8 mouse cellular contexts compared by ENCODE assay signal in the genomic region with DNA sequence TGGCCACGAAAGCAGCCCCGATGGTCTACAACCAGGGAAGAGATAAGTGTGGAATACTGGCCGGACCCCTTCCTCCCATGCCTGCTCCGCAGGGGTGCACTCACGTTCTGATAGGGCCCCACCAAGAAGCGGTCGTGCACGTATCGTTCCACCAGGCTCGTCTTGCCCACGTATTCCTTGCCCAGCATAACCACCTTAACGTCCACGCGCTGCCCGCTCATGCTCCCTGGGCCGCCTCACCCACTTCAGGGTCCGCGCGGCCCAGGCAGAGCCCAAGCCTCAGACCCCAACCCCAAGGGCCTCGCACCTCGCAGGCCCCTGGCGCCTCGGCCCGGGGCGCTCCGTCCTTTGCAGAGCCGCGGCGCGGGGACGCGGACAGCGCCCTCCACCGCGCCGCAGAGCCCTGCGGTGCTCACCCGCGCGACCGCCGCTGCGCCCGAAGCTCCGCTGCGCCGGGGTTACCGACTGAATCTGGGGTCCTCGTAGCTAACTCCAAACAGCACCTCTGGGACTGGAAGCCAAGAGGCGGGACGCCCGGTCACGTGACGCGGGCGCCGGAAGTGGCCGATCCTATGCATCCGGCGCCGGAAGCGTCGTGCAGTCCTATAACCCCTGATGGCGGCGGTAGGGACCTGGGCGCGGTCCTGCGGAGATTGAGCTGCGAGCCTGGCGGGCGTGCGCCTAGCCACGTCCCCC. TPM values are rescaled to one million over a fixed set of nuclear protein-coding genes. Genes with fewer than 3 reads are reported as not detected.
DNase-seq lines count a peak whose midpoint lies in the region; ATAC-seq and TF ChIP-seq lines count a peak whose summit lies in the region.

TSS of gene Rab24 (minus strand) at position 513 of the 696 bp plus-strand sequence.

- TF ChIP-seq RAD21 in MEL (IDR thresholded peaks at IDR 0.05; ENCODE audit: low read depth, low read length): no peak

- TF ChIP-seq EP300 in MEL (IDR thresholded peaks at IDR 0.05; ENCODE audit: low read depth in 1 of 2, low read length in 2 of 2): no peak

- peaks cover 0 to 15% of the 10 kb centered on the region in 2 experiments; a peak in 2 of 4 replicates for H3K4me1 ChIP-seq in MEL (ENCODE audit: control insufficient read depth in 1 of 2, insufficient read depth in 2 of 2, low read length in 2 of 2)
- peaks cover 12% of the 10 kb centered on the region; the same call in 1 of the 2 replicates for H3K4me1 ChIP-seq in cerebellum, adult 2 months (ENCODE audit: control insufficient read depth, insufficient read depth, low read length)
- peaks cover 12% of the 10 kb centered on the region; the same call in 1 of the 2 replicates for H3K4me1 ChIP-seq in forebrain, postnatal 0 days (ENCODE audit: insufficient read depth)
- peaks cover 22% of the 10 kb centered on the region for H3K4me1 ChIP-seq in lung, embryonic 16.5 days (replicated peaks; ENCODE audit: control insufficient read depth, insufficient read depth, low read length)
- H3K4me1 ChIP-seq in thymus, adult 2 months (replicated peaks; ENCODE audit: control insufficient read depth, insufficient read depth, low read length): peaks cover 20% of the 10 kb centered on the region

- H3K4me3 ChIP-seq in MEL (ENCODE audit: control insufficient read depth in 1 of 2, insufficient read depth in 1 of 2, low read depth in 2 of 2, low read length in 2 of 2): peak within 1 kb of the TSS; percentile 95 to 99
- peak within 1 kb of the TSS; percentile 68 for H3K4me3 ChIP-seq in cerebellum, adult 2 months (replicated peaks; ENCODE audit: insufficient read depth, low read depth, low read length)
- peak within 1 kb of the TSS; percentile 88 for H3K4me3 ChIP-seq in forebrain, postnatal 0 days (ENCODE audit: low read depth, low read length)
- H3K4me3 ChIP-seq in lung, embryonic 16.5 days (ENCODE audit: low read length): peak within 1 kb of the TSS; percentile 88
- peak within 1 kb of the TSS; percentile 76 for H3K4me3 ChIP-seq in thymus, adult 2 months (ENCODE audit: control insufficient read depth, insufficient read depth, low read length)

- peak within 1 kb of the TSS; percentile 90 for H3K4me2 ChIP-seq in forebrain, postnatal 0 days (ENCODE audit: low read depth)
- peak within 1 kb of the TSS; percentile 61 for H3K4me2 ChIP-seq in lung, embryonic 16.5 days (ENCODE audit: low read depth, low read length)

- H3K9ac ChIP-seq in MEL (ENCODE audit: control insufficient read depth, low read depth, low read length, poor library complexity, severe bottlenecking): peak within 1 kb of the TSS; percentile 96
- H3K9ac ChIP-seq in forebrain, postnatal 0 days: peak within 1 kb of the TSS; percentile 88
- H3K9ac ChIP-seq in lung, embryonic 16.5 days (ENCODE audit: low read length): peak within 1 kb of the TSS; percentile 98

- TF ChIP-seq POLR2A in MEL (IDR thresholded peaks at IDR 0.05; ENCODE audit: control insufficient read depth in 1 of 2, insufficient read depth in 1 of 2, low read depth in 1 of 2, low read length in 2 of 2, poor library complexity in 1 of 2): peak; percentile 68 to 89; a peak in 3 of 4 replicates
- TF ChIP-seq POLR2A in cerebellum, adult 2 months (IDR thresholded peaks at IDR 0.05; ENCODE audit: borderline replicate concordance, insufficient read depth, low read length): peak; percentile 83
- TF ChIP-seq POLR2A in thymus, adult 2 months (IDR thresholded peaks at IDR 0.05; ENCODE audit: control insufficient read depth, extremely low read depth, insufficient read depth, low read length, poor library complexity): peak; percentile 79; the same call in 1 of the 2 replicates

- peak; percentile 92 for DNase-seq in MEL (ENCODE audit: low read depth, low spot score)
- DNase-seq in cerebellum, adult 2 months: peak; percentile 88 to 90
- peak; percentile 95 for DNase-seq in forebrain, postnatal 0 days
- DNase-seq in heart, postnatal 36 days: peak; percentile 88 to 90
- peak; percentile 78 to 79 for DNase-seq in layer of hippocampus, adult 8-10 months (ENCODE audit: low spot score in 2 of 2)
- DNase-seq in ovary, adult 18-20 months (ENCODE audit: low spot score): peak; percentile 76
- peak; percentile 89 for DNase-seq in thymus, adult 2 months

- no peaks in the 10 kb centered on the region for H3K9me3 ChIP-seq in MEL (replicated peaks; ENCODE audit: insufficient read depth, low read length)
- no peaks in the 10 kb centered on the region for H3K9me3 ChIP-seq in forebrain, postnatal 0 days (ENCODE audit: low read length)
- H3K9me3 ChIP-seq in lung, embryonic 16.5 days (ENCODE audit: control insufficient read depth, low read length): no peaks in the 10 kb centered on the region

- peak; percentile 97 for ATAC-seq in forebrain, postnatal 0 days
- ATAC-seq in lung, embryonic 16.5 days (ENCODE audit: low read depth): peak; percentile 94

- H3K27ac ChIP-seq in MEL (ENCODE audit: control insufficient read depth, low read depth, low read length): peak within 1 kb of the TSS; percentile 51
- peak within 1 kb of the TSS; percentile 70 for H3K27ac ChIP-seq in cerebellum, adult 2 months (ENCODE audit: insufficient read depth, low read length)
- peak within 1 kb of the TSS; percentile 73 for H3K27ac ChIP-seq in forebrain, postnatal 0 days (ENCODE audit: low read depth, low read length)
- H3K27ac ChIP-seq in lung, embryonic 16.5 days (ENCODE audit: low read length): peak within 1 kb of the TSS; percentile 82
- peak within 1 kb of the TSS; percentile 9; the same call in 1 of the 2 replicates for H3K27ac ChIP-seq in thymus, adult 2 months (ENCODE audit: control insufficient read depth, insufficient read depth, low read length)

- intact Hi-C loops in heart, postnatal 36 days (cut with DNase I): loop anchor here (10.0 kb wide), 1 partner anchor 217 kb away; the partner anchor contains the start of genes Uimc1 and Zfp346

- peaks cover 32% of the 10 kb centered on the region for H3K79me2 ChIP-seq in MEL (ENCODE audit: control insufficient read depth, insufficient read depth, low read length, poor library complexity)

- TF ChIP-seq CTCF in MEL (IDR thresholded peaks at IDR 0.05 in 2 of 3, conservative IDR thresholded peaks at IDR 0.05 in 1 of 3; ENCODE audit: control insufficient read depth in 1 of 3, insufficient read depth in 1 of 3, low read depth in 2 of 3, low read length in 3 of 3, poor library complexity in 1 of 3, severe bottlenecking in 1 of 3): no peak
- no peak for TF ChIP-seq CTCF in cerebellum, adult 2 months (IDR thresholded peaks at IDR 0.05; ENCODE audit: borderline replicate concordance, insufficient read depth, low read depth, low read length)
- TF ChIP-seq CTCF in forebrain, postnatal 0 days (IDR thresholded peaks at IDR 0.05; ENCODE audit: low read depth): no peak
- TF ChIP-seq CTCF in thymus, adult 2 months (IDR thresholded peaks at IDR 0.05; ENCODE audit: borderline replicate concordance, control insufficient read depth, extremely low read depth, insufficient read depth, low read length, poor library complexity): 0 out of 2 replicates have a peak, but pooled peaks have one; percentile 32

- no peaks in the 10 kb centered on the region for H3K27me3 ChIP-seq in MEL (ENCODE audit: control insufficient read depth in 1 of 2, insufficient read depth in 2 of 2, low read length in 2 of 2)
- H3K27me3 ChIP-seq in cerebellum, adult 2 months (ENCODE audit: control insufficient read depth, insufficient read depth, low read length): no peaks in the 10 kb centered on the region
- no peaks in the 10 kb centered on the region for H3K27me3 ChIP-seq in forebrain, postnatal 0 days (ENCODE audit: insufficient read depth, low read length)
- H3K27me3 ChIP-seq in lung, embryonic 16.5 days (ENCODE audit: control insufficient read depth, insufficient read depth, low read depth, low read length): no peaks in the 10 kb centered on the region
- H3K27me3 ChIP-seq in thymus, adult 2 months (ENCODE audit: control insufficient read depth, insufficient read depth, low read length): no peaks in the 10 kb centered on the region

- peaks cover 4 to 11% of the 10 kb centered on the region in 2 experiments; a peak in 3 of 4 replicates for H3K36me3 ChIP-seq in MEL (ENCODE audit: control insufficient read depth in 1 of 2, insufficient read depth in 2 of 2, low read length in 2 of 2)
- H3K36me3 ChIP-seq in forebrain, postnatal 0 days (ENCODE audit: insufficient read depth): peaks cover 40% of the 10 kb centered on the region
- peaks cover 15% of the 10 kb centered on the region for H3K36me3 ChIP-seq in lung, embryonic 16.5 days (ENCODE audit: control insufficient read depth, insufficient read depth, low read length)
- H3K36me3 ChIP-seq in thymus, adult 2 months (ENCODE audit: control insufficient read depth, insufficient read depth, low read length): peaks cover 24% of the 10 kb centered on the region

- under 1% methylated on average over 73 of the region's 73 CpGs for WGBS in cerebellum, adult 2 months
- WGBS in forebrain, postnatal 0 days: 2% methylated on average over 71 of the region's 73 CpGs
- WGBS in lung, embryonic 16.5 days: under 1% methylated on average over 73 of the region's 73 CpGs
- WGBS in thymus, adult 2 months: under 1% methylated on average over 72 of the region's 73 CpGs

TF ChIP-seq in MEL, 35 proteins besides CTCF, POLR2A, EP300 and RAD21 (continues in another document):
- peak; percentile 79 for TF ChIP-seq POLR2AphosphoS2 (IDR thresholded peaks at IDR 0.05; ENCODE audit: low read length)
- TF ChIP-seq MAFK (IDR thresholded peaks at IDR 0.05; ENCODE audit: borderline replicate concordance, low read depth, low read length): no peak
- TF ChIP-seq GABPA (IDR thresholded peaks at IDR 0.05; ENCODE audit: low read depth, low read length): no peak
- TF ChIP-seq CHD2 (IDR thresholded peaks at IDR 0.05; ENCODE audit: low read length): no peak
- TF ChIP-seq MXI1 (IDR thresholded peaks at IDR 0.05; ENCODE audit: low read depth, low read length): peak; percentile 89
- TF ChIP-seq TBP (IDR thresholded peaks at IDR 0.05; ENCODE audit: low read depth, low read length): peak; percentile 90
- TF ChIP-seq TCF12 (IDR thresholded peaks at IDR 0.05; ENCODE audit: low read depth, low read length): peak; percentile 71
- peak; percentile 70 for TF ChIP-seq ELF1 (IDR thresholded peaks at IDR 0.05; ENCODE audit: low read depth, low read length)
- peak; percentile 59; the same call in 1 of the 2 replicates for TF ChIP-seq KAT2A (conservative IDR thresholded peaks at IDR 0.05; ENCODE audit: low read depth, low read length)

RNA-seq across cellular contexts. Expression of gene Rab24, which starts in this region (rescaled TPM):
- total RNA-seq in MEL (2012; rRNA removed): 74.3 and 75.8 TPM in 2 replicates
- 10 to 100 TPM in 1 of 2 experiments, not detected in 1; 71.0 TPM for polyA plus RNA-seq in MEL (2012; ENCODE audit: insufficient read depth in 1 of 2, insufficient read length in 2 of 2, low read depth in 1 of 2, low replicate concordance in 2 of 2, missing spikeins in 1 of 2)
- polyA plus RNA-seq in cerebellum, adult 2 months (2012; rRNA removed): 146 and 148 TPM in 2 replicates
- total RNA-seq in forebrain, postnatal 0 days (2014; rRNA removed): 67.3 and 77.4 TPM in 2 replicates
- polyA plus RNA-seq in forebrain, postnatal 0 days (2015; fragmentation: Nextera tagmentation; extraction: Ambion mirVana): 92.3 and 99.4 TPM in 2 replicates
- 10 to 100 TPM; 39.2 to 40.5 TPM for total RNA-seq in heart, postnatal 36 days (2021)
- total RNA-seq in layer of hippocampus, adult 8-10 months (2022): 10 to 100 TPM; 75.4 to 84.1 (median 80.8) TPM
- polyA plus RNA-seq in lung, embryonic 16.5 days (2015; fragmentation: Nextera tagmentation; extraction: Ambion mirVana): 76.9 and 84.3 TPM in 2 replicates
- polyA plus RNA-seq in thymus, adult 2 months (2012; rRNA removed): 112 and 119 TPM in 2 replicates

Comparison
In these comparisons a context has a peak if more than half of its experiments do, and no peak if none do; other contexts are left out.
1. Peak in every context shown above with its lines: DNase-seq, ATAC-seq, H3K4me3 ChIP-seq and H3K27ac ChIP-seq.
2. H3K27ac ChIP-seq: peak in every context shown above with its lines; median percentile 82 in lung, embryonic 16.5 days; 73 in forebrain, postnatal 0 days; 70 in cerebellum, adult 2 months; 51 in MEL; 9 in thymus, adult 2 months.